Mouse (Mus musculus) limb, embryonic 11.5 days (tissue): ENCODE measurements around the gene Prkab2. TPM values are rescaled to one million over a fixed set of nuclear protein-coding genes. Genes with fewer than 3 reads are reported as not detected.

Experiments used
- ATAC-seq: fragments of 200-750 bp; cut with Nextera tagmentation; 2 replicates; pipeline ENCODE4 v1.8.0; 2017; ENCODE audit warnings: low read depth; ENCODE audit not compliant: insufficient number of reproducible peaks, low FRiP score, low TSS enrichment
- DNase-seq: peaks from one replicate; pipeline ENCODE4 v3.0.0-alpha.2; 2015; ENCODE audit warnings: low spot score
- H3K27ac ChIP-seq: fragments of 300-500 bp; sonication (generic); replicated peaks from 2 replicates; pipeline ENCODE4 v1.5.1; 2014; ENCODE audit warnings: low read depth, mild to moderate bottlenecking, low read length
- H3K27me3 ChIP-seq: fragments of 300-500 bp; sonication (generic); 2 replicates; pipeline ENCODE4 v1.6.1; 2014; ENCODE audit warnings: mild to moderate bottlenecking, low read length, mixed read lengths; ENCODE audit not compliant: control insufficient read depth, insufficient read depth
- H3K36me3 ChIP-seq: fragments of 300-500 bp; sonication (generic); 2 replicates; pipeline ENCODE4 v1.6.1; 2014; ENCODE audit warnings: mild to moderate bottlenecking, low read length, moderate library complexity, mixed read lengths; ENCODE audit not compliant: control insufficient read depth, insufficient read depth
- H3K4me1 ChIP-seq: fragments of 300-500 bp; sonication (generic); 2 replicates; pipeline ENCODE4 v1.6.1; 2014; ENCODE audit warnings: low read length, mixed read lengths; ENCODE audit not compliant: control insufficient read depth, insufficient read depth
- H3K4me2 ChIP-seq: fragments of 300-500 bp; sonication (generic); 2 replicates; pipeline ENCODE4 v1.6.1; 2014; ENCODE audit warnings: low read depth, mild to moderate bottlenecking, moderate library complexity; ENCODE audit not compliant: severe bottlenecking
- H3K4me3 ChIP-seq: fragments of 300-500 bp; sonication (generic); 2 replicates; pipeline ENCODE4 v1.5.1; 2014; ENCODE audit warnings: low read depth, low read length
- H3K9ac ChIP-seq: fragments of 300-500 bp; sonication (generic); 2 replicates; pipeline ENCODE4 v1.6.1; 2014; ENCODE audit warnings: mild to moderate bottlenecking, low read length
- H3K9me3 ChIP-seq: fragments of 300-500 bp; sonication (generic); 2 replicates; pipeline ENCODE4 v1.6.1; 2016; ENCODE audit warnings: low read length; ENCODE audit not compliant: control insufficient read depth
- WGBS: fragments of 180-500 bp; shearing (Covaris S2); extraction: QIAGEN DNeasy Blood & Tissue Kit; methylation state at CpG from one replicate; pipeline ENCODE4 v1.1.7; 2014; 5-methylcytosine and 5-hydroxymethylcytosine counted together
- polyA plus RNA-seq: library from polyadenylated mRNA; unstranded; fragments of >200 nt; fragmentation: Nextera tagmentation; extraction: Ambion mirVana; gene quantifications from 2 replicates; pipeline ENCODE4 v1.2.1, GENCODE M21; 2014

The Prkab2 gene
- polyA plus RNA-seq, 1 experiment from 2014 or later: 4.3 TPM

DNA sequence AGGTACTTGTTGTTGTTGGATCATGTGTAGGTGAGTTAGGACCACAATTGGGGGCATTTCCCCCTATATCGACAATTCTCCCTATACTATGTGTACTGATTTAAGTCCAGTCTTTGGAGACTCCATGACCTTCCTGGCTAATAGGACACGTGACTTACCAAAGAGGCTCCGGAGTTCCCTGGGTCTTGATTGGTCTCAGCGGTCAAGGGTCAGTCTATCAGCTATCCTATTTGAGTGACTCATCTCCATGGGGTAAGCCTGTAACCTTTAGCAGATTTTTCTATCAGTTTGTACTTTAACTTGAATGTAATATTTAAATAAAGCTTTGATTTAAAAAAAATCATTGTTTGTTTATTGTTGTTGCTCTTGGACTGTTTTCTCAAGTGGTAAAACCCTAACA lies 37.3 kb upstream of the Prkab2 start:
- ATAC-seq (no peak), DNase-seq (no peak)
- 86% methylated on average over 4 of the region's 4 CpGs for WGBS
- Histone ChIP-seq H3K4me3 (no peak overlapping the region), H3K27ac (no peak overlapping the region), H3K9me3 (no peaks in the 10 kb centered on the region), H3K36me3 (no peaks in the 10 kb centered on the region), H3K4me1 (no peaks in the 10 kb centered on the region), H3K27me3 (no peaks in the 10 kb centered on the region), H3K4me2 (no peak overlapping the region), H3K9ac (no peak overlapping the region)

DNA sequence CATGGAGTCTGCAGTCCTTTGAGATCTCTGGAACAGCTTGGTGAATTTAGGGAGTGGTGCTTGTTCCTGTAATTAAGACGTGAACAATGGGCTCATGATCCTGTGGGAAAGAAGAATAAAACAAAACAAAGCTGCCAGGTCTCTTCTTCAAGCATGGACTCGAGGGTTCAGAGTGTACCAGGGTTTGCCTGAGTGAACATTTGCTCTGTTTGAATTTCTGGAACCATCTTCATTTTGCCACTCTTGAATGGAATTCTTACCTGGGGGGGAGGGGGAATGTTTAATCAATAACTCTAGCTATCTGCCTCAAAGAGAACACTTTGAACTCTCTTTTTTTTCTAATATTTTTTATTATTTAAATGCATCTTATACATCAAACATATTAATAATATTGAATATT lies 33.4 kb upstream of the Prkab2 start:
- Histone ChIP-seq H3K27ac (no peak overlapping the region), H3K4me3 (no peak overlapping the region), H3K4me2 (no peak overlapping the region), H3K9me3 (no peaks in the 10 kb centered on the region), H3K4me1 (no peaks in the 10 kb centered on the region), H3K9ac (no peak overlapping the region), H3K27me3 (no peaks in the 10 kb centered on the region), H3K36me3 (no peaks in the 10 kb centered on the region)
- WGBS: 49% methylated on average over 2 of the region's 2 CpGs
- DNase-seq (no peak), ATAC-seq (no peak)

GRCm38 (mm10) chr3:97627893-97628292 lies 30.1 kb upstream of the Prkab2 start:
- no peak for ATAC-seq
- H3K4me3 ChIP-seq: no peak overlapping the region
- no peaks in the 10 kb centered on the region for H3K9me3 ChIP-seq
- no peaks in the 10 kb centered on the region for H3K4me1 ChIP-seq
- no peak overlapping the region for H3K27ac ChIP-seq
- no peaks in the 10 kb centered on the region for H3K27me3 ChIP-seq
- H3K36me3 ChIP-seq: no peaks in the 10 kb centered on the region
- no peak overlapping the region for H3K9ac ChIP-seq
- no peak for DNase-seq
- H3K4me2 ChIP-seq: peak overlapping the region; percentile 49; the same call in 1 of the 2 replicates
- WGBS: 79% methylated on average over 7 of the region's 7 CpGs

DNA sequence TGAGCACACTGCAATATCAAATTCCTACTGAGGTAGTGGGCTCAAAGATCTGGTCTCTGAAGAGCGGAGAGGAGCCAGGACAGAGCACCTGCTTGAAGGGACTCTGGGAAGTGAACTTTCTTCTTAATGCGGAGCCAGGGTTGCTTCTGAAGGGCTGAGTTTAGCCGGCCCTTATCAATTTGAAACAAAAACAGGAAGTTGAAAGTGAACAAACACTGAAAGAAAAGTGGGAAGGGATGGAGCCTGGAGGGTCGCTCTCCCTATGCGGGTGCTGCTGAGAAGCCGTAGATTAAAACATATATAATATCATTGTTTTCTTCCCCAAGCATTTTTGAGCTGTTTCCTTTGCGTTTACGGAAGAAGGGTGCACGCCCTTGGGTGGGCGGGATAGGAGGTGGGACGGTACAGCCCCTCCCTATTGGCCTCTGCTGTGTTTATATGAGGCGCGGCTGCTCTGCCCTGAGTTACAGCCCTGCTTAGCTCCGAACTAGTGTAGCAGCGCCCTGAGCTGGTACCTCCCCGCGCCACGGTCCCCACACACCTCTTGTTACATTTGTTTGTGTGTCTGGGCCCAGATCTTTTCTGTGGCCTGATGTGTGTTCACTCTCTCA lies 29.5 kb upstream of the Prkab2 start, which contains the start of gene Fmo5:
Gene Fmo5 (plus strand): TSS at position 414 of the 611 bp plus-strand sequence.
- H3K27me3 ChIP-seq: no peaks in the 10 kb centered on the region
- H3K9ac ChIP-seq: peak within 1 kb of the TSS; percentile 23
- peak within 1 kb of the TSS; percentile 32 for H3K4me3 ChIP-seq
- H3K4me2 ChIP-seq: peak within 1 kb of the TSS; percentile 49
- 4% methylated on average over 18 of the region's 18 CpGs for WGBS
- no peaks in the 10 kb centered on the region for H3K4me1 ChIP-seq
- H3K9me3 ChIP-seq: no peaks in the 10 kb centered on the region
- ATAC-seq: 0 out of 2 replicates have a peak, but pooled peaks have one; percentile 51
- no peaks in the 10 kb centered on the region for H3K36me3 ChIP-seq
- H3K27ac ChIP-seq: no peak within 1 kb of the TSS
- peak; percentile 52 for DNase-seq

GRCm38 (mm10) chr3:97629941-97630340 lies 28.1 kb upstream of the Prkab2 start:
- ATAC-seq: no peak
- Histone ChIP-seq H3K4me2 (no peak overlapping the region), H3K9ac (no peak overlapping the region), H3K27me3 (no peaks in the 10 kb centered on the region), H3K36me3 (no peaks in the 10 kb centered on the region), H3K27ac (no peak overlapping the region), H3K9me3 (no peaks in the 10 kb centered on the region), H3K4me3 (no peak overlapping the region), H3K4me1 (no peaks in the 10 kb centered on the region)
- 83% methylated on average over 4 of the region's 4 CpGs for WGBS
- DNase-seq: no peak

GRCm38 (mm10) chr3:97630746-97631145 lies 27.2 kb upstream of the Prkab2 start:
- ATAC-seq: no peak
- no peak overlapping the region for H3K27ac ChIP-seq
- H3K4me3 ChIP-seq: no peak overlapping the region
- WGBS: 89% methylated on average over 4 of the region's 4 CpGs
- no peaks in the 10 kb centered on the region for H3K4me1 ChIP-seq
- DNase-seq: no peak
- no peak overlapping the region for H3K4me2 ChIP-seq
- no peaks in the 10 kb centered on the region for H3K36me3 ChIP-seq
- no peaks in the 10 kb centered on the region for H3K27me3 ChIP-seq
- no peak overlapping the region for H3K9ac ChIP-seq
- no peaks in the 10 kb centered on the region for H3K9me3 ChIP-seq

- ATAC-seq (no peak), DNase-seq (no peak)
- WGBS: 85% methylated on average over 8 of the region's 8 CpGs
- no peak overlapping the region for H3K9ac ChIP-seq
- H3K4me2 ChIP-seq: no peak overlapping the region
- H3K36me3 ChIP-seq: no peaks in the 10 kb centered on the region
- no peak overlapping the region for H3K27ac ChIP-seq
- H3K27me3 ChIP-seq: no peaks in the 10 kb centered on the region
- H3K4me1 ChIP-seq: no peaks in the 10 kb centered on the region
- no peaks in the 10 kb centered on the region for H3K9me3 ChIP-seq
- no peak overlapping the region for H3K4me3 ChIP-seq
These were observed 26.6 kb upstream of the Prkab2 start for GRCm38 (mm10) chr3:97631258-97631860.

DNA sequence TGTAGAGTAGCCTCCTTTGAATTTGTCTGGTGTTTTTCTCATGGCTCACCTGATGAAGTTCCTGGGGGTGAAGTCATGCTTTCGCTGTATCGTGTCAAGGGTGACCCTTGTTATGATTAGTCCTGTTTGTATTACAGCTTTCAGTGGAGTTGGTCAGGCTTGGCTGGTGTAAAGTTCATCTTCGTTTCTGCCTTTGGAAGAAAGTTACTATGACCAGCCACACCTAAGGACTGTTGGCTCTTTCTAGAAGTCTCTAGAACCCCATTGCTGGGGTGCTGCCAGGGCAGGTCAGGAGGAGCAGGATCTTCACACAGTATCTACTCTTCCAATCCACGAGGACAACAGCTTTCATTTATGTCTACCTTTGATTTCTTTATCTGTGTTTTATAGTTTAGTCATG lies 24.5 kb upstream of the Prkab2 start:
- Histone ChIP-seq H3K27me3 (no peaks in the 10 kb centered on the region), H3K4me1 (no peaks in the 10 kb centered on the region), H3K36me3 (no peaks in the 10 kb centered on the region), H3K4me3 (no peak overlapping the region), H3K4me2 (no peak overlapping the region), H3K9me3 (no peaks in the 10 kb centered on the region), H3K9ac (no peak overlapping the region), H3K27ac (no peak overlapping the region)
- DNase-seq (no peak), ATAC-seq (no peak)
- 81% methylated on average over 4 of the region's 4 CpGs for WGBS
